Mouse (Mus musculus) monocyte, adult 5-6 weeks (primary cell): ENCODE measurements around the gene Babam2. TPM values are rescaled to one million over a fixed set of nuclear protein-coding genes. Genes with fewer than 3 reads are reported as not detected.

Experiments used
- ATAC-seq: fragments of 153-309, 156-312 bp; replicated peaks from 2 replicates; pipeline ENCODE4 v1.8.0; 2017; ENCODE audit warnings: mild to moderate bottlenecking; ENCODE audit not compliant: low TSS enrichment, insufficient number of reproducible peaks, severe bottlenecking, poor library complexity, low FRiP score
- total RNA-seq: library from RNA; stranded (forward); fragments of 200-1000, 200-491, 200-594 nt; gene quantifications from 3 replicates; pipeline ENCODE4 v1.2.3, GENCODE M21; 2017

Gene Babam2
- 35.1 to 40.8 TPM (median 35.5 TPM) in 3 replicates for total RNA-seq

DNA sequence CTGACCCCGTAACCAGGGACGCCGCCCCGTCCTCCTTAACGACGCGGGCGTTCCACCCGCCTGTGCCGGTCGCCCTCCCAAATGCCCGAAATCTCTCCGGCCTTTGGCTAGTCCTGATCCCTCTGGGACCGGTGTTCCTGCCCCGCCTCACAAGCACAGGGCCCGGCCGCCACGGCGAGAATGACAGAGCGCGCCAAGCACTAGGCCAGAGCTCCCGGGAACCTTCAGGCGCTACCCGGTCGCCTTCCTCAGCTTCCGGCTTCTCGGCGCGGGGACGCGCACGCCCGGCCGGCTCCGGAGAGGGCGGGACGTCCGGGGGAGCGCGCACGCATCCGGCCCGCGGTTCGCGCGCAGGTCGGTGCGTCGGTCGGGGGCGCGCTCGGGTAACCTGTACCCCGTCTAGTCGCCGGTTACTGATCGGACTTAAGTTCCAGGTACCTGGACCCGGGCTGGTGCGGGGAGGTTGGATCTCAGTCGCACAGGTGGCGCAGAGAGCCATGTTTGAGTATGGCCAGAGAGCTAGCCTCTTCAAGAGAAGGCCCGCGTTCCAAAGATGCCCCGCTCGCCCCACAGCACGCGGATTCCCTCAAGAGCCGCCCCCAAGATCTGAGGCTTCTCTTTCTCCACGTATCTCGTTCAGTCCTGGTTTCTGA lies at the start of gene Babam2:
Babam2 (plus strand) TSS at position 41 of the 653 bp plus-strand sequence.
- ATAC-seq = no peak; the same call in 1 of the 2 replicates

DNA sequence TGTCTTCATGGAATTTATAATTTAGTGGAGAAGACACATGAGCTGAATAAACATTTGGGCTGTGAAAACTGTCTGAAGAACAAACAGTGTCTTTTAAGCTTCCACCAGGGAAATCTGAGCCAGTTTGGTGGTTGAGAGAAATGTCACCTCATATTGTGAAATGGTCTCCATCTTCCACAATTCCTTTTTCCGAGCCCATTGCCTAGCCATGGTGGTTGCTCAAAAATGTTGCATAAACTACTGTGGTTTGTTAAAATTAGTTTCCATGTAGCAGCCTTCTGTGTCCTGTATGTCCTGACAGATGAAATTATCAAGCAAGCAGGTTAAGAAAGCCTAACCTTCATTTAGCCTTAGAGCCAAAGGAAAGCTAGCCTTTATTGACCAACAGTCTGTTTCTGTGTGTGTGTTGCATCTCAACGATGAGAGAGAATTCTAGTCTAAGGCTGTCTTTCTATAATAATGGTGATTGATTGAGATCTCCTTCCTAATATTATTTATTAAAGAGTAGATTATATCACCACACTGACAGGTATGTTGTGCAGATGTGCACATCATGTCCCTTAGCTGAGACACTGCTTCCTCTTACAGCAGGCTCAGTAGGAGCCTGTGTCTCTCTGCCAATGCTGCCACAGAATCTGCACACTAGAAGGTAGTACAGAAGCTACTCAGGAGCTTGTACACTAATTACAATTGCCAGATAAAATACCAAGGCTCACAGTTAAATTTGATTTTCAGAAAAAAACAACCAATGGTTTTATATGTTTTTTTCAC lies 46.8 kb upstream of the Babam2 start:
- peak; percentile 67 for ATAC-seq

DNA sequence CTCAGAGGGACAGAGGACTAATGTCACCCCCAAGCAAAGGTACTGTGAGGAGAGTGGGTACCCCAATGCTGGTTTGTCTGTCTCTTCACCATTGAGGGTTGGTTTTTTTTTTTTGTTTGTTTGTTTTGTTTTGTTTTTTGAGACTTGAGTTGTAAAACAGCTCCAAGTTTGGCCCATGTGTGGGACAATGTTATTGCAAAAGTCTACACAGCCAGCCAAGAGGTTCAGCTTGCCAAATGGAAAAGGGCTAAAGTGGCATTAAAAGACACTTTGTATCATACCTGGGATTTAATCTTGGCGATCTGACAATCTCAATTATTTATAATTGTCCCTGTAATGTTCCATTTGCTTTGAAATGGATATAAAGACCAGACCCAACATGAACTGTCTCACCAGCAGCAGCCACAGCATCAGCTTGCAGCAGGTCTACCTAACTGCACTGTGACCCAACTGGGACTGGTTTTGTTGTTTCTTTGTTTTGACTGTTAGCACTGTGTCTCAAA lies 41.7 kb upstream of the Babam2 start:
- ATAC-seq = no peak

DNA sequence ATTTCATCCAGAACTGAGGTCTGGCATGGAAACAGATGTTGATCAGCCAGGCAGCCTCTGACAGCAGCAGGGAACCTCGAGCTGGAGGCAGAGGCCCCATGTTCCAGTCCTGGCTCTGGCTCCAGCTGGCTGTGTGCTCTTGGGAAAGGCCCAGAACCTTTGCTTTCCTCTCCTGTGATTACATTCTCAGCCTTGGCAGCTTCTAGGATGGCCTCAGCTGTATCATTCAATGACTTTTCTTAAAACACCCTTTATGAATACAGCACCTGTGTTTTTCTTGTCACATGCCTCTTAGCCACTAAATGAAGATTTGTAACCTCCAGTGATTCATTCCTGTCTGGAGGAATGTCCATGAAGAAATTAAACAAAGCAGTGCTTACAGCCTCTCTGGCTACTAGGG lies 31.3 kb upstream of the Babam2 start:
- no peak for ATAC-seq

DNA sequence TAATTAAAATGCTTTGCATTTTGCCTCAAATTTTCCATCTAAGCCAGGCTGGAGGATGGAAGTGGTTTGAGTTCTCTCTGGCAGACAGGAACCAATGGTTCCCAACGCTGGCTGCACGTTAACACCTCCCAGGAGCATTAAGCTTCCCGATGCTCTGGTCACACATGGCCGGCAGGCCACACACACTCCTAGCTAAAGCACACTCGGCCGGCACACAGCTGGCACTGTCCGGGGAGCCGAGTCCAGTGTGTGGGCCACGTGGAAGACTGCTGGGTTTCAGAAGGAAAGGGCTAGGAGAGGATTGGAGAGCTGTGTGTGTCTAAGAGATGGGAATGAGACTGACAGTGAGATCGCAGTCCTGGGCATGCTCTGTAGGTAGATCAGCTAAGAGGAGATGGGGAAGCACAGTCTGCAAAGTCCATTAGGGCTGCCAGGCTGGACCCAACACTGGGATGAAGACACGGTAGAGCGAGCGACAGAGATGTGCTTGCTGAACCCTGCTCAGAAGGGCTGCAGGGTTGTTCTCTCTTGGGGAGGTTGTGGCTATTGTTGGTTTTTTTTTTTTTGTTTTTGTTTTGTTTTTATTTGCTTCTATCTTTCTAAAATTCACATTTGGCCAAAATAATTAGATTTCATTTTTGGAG lies 29.0 kb upstream of the Babam2 start:
- ATAC-seq = no peak

DNA sequence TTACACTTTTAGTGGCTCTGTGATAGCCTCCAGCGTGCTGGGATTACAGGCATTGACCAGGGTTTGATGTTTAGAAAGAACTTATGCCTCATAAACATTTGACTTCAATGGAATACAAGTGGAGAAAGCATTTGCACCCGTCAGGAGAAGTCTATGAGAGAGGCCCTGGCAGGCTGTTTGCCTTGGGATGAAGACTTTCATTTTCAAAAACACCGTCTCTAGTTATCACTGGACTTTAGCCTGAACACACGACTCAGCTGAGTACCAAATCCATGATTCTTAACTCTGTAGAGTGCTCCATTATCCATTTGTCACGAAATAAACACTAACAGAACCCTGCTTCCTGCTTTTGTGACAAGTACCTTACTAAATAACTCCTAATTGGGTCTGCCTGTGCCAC lies 27.5 kb upstream of the Babam2 start:
- ATAC-seq = no peak

DNA sequence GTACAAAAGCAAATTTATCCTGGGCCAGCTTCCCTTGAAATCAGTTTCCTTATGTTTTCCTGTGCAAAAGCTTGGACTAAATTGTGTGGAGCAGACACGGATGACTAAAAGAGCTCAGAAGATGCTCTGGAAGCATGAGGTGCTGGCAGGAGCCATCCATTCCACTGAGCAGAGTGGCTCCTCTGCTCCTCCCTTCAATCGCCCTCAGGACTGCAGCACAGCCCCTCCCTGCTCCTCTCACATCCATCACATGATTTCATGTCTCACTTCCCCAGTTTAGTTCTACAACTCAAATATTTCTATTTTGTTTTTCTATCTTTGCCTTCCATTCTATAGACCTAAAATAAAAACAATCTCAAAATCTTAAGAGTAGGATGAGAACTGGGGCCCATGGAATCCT lies 26.3 kb upstream of the Babam2 start:
- ATAC-seq = peak; percentile 76; the same call in 1 of the 2 replicates

DNA sequence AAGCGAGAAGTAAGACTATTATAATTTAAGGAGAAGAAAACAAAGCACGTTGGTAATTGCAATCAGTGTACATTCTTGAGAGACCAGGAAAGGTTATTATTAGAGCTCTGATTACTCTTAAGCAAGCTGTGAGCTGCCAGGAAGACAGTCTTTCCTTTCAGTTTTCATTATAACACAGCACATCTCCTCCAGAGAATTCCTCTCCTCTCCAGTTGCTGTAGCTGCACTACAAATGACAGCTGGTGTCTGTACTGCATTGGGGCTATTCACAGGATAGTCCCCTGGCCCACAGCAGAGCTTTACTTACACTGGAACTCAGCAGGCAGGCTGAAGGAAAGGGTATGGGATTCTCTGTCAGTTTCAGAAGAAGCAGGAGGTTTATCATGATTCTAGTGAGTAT lies 24.1 kb upstream of the Babam2 start:
- no peak for ATAC-seq

DNA sequence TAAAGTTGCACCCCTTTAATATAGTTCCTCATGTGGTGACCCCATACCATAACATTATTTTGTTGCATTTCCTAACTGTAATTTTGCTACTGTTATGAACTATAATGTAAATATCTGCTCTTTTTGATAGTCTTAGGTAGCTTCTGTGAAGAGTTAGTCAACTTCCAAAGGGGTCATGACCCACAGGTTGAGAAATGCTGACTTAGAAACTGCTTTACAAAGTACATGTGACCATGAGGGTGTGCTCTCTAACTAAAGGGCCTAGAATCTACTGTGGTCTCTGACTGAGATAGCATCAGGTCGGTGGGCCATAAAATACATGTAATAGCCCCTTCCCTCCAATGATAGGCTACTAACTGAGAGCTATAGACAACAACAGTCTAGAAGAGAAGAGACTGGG lies 19.5 kb upstream of the Babam2 start:
- no peak for ATAC-seq

DNA sequence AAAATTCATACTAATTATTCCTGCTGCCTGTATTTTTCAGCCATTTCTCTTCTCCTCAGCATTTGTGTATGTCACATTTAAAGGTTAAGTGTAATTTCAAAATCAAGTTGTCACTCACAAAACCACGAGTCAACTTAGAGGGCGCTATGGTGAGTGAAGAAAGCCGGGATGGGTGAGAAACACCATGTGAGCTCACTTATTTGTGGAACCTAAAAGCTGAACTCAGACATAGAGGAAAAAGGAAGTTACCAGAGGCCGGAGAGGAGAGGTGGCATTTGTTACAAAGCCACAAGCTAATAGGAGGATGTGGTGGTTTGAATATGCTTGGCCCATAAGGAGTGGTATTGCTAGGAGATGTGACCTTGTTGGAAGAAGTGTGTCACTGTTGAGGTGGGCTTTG lies 17.3 kb upstream of the Babam2 start:
- peak; percentile 70 for ATAC-seq

DNA sequence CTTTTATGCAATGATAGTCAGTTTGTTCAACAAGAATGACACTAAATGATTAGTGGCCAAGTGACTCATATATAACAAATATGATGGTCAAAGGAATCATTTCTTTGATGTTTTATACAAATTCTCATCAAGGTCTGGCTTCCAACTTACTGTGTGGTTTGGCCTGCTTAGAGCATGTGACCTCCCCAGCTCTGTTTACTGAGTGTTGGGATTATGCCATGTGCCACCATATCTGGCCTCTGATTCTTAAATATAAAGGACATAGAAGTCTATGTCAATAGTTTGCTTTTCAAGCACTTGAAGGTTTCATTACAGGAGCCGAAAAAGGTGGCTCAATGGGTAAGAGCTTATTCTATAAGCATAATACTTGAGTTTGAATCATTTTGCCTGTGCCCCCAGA lies 15.2 kb upstream of the Babam2 start:
- no peak for ATAC-seq

DNA sequence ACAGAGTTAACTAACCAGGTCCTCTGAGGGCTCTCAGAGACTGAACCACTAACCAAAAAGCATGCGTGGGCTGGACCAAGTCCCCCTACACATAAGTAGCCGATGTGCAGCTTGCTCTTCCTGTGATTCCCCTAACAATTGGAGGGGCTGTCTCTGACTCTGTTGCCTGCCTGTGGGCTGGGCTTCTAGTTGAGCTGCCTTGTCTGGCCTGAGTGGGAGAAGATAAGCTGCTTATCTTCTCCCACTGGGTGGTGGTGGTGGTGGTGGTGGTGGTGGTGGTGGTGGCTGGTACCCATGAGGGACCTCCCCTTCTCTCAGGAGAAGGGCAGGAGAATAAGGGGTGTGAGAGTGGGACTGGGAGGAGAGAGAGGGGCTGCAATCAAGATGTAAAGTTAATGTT lies 11.4 kb upstream of the Babam2 start:
- ATAC-seq = no peak

DNA sequence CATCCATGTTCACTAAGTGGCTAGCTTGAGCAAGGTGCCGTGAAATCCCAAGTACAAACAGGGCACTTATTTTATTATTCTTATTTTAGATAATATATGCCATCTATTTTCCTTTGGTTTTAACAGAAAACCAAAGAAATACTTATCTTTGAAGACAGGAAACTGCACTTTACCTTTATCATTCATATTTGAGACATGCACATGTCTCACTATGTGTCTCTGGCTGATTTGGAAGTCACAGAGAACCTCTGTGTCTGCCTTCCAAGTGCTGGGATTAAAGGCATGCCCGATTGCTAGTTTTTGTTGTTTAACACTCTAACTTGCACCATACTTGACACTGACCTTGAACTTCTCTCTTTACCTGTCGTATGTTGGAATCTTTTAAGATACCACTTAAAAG lies 9.5 kb upstream of the Babam2 start:
- no peak for ATAC-seq

DNA sequence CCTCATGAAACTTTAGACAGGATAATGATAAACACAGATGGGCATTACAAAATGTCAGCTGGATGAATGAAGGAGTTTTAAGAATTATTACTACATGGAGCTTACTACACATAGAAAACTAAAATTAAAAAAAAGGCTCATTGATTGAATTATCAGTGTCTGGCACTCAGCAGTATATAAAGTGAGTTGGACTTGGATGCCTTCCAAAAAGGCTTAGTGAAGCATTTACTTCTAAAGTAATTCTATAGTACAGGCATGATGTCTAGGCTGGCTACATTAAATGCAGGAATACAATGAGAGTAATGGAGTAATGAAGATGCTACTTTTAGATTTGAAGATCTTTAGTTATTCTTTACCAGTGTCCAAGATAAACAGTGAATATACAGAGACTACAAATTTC lies 4.3 kb upstream of the Babam2 start:
- ATAC-seq = no peak

DNA sequence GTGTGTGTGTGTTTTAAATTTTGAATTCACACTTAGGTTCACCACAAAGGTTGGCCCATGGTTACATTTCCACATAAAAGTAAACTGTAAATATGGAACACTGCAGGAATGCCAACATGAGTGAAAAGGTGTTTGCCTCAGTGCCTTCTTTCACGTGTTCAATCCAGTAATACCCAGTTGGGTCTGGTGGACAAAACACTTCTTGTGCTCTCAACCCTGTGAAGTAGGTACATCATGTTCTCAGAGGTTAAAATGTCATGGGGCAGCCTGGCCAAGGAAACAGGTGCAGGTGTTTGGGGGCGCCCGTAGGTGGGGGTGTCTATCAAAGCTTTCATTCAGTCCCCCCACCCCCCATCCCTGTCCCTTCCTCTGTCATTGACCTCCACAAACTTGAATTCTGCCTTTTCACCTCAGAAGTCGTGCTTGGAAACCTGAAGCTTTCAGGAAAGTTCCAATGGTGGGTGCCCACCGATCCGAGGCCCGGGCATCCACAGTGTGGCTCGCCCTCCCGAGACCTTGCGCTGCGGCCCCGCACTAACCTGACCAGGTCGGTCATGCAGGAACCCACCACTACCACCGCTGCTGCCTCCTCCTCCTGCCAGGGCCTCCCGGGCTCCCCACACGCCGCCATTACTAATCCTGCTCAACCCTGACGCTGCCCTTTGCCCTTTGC lies 377 bp upstream of the Babam2 start, which contains the start of gene Rbks:
Rbks (minus strand) TSS at position 657 of the 673 bp plus-strand sequence.
- peak; percentile 81 for ATAC-seq

DNA sequence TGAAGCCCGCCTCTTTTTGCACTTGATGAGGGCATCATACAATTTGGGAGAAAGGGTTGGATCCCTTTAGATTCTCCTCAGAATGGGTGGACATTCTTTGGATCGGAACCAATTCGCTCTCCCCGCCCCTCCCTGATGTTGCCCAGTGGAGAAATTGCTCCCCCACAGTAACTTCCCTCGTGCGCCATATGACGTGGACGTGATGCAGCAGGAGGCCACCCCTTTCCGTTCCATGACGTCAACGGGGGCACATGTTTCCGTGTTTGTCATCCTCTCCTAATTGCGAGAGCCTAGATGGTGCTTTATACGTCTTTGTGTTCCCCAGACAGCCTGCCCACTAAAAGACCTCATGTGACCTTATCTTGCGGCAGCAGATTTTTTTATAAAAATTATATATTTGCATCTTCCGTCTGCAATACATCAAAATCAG lies 828 bp downstream of the Babam2 start:
- peak; percentile 93 for ATAC-seq

DNA sequence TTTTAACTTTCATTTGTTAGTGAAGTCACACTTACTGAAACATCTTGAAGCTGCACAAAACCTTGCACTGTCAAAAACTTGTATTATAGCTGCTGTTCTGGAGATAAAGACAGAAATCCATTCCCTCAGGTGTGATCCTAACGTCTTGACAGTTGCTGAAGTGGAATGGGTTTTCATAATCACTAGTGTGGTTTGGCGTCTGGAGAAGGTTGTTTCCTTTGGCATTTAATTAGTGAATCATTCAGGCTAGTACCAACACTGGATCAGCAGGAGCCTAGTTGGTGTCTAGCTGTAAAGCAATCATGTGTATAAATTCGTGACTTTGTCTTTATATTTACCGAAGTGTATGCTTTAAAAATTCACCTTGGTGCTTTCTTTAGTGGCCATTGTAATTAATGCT lies 1.4 kb downstream of the Babam2 start:
- no peak for ATAC-seq

DNA sequence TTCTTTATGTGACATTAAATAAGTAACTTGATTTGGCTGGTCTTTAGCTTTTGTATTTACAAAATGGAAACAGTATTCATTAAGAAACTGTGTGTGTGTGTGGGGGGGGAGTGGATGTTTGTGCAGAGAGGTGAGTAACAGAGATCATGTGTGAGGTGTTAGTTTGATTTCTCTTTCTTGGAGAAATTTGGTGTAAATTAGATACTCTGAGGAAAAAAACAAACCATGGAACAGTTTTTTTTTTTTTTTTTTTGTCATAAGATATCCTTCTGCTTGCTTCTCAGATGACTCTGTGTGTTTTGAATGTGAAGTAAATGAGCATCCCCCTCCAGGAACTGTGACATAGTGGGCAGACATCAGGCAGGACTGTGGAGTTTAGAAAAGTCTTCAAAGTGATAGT lies 1.9 kb downstream of the Babam2 start:
- no peak for ATAC-seq

DNA sequence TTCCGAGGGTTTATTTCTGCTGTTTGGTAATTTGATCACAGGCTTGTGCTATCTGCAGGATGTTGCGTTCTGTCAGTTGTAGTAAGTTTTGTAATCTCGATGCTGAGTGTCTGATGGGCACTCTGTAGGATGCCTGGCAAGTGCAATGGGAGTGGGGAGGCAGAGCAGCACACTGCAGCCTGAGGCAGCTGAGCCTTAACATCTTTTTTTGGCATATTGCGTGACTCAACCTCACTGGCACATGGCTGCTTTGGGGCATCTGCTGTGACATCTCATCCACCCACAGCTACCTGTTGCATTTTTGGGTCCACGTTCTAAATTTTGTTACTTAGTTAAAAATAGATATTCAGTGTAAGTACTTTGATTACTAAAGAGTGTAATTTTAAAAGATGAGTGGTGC lies 7.5 kb downstream of the Babam2 start:
- ATAC-seq = no peak
